Mouse (Mus musculus) monocyte, adult 2 months (primary cell): ENCODE measurements around the gene D630039A03Rik.

Experiments
- DNase-seq, 2 experiments: peaks; one replicate each; pipeline ENCODE4 v3.0.0; 2022; ENCODE audit warnings: low spot score in 2 of 2, low read depth in 1 of 2

Gene D630039A03Rik

DNA sequence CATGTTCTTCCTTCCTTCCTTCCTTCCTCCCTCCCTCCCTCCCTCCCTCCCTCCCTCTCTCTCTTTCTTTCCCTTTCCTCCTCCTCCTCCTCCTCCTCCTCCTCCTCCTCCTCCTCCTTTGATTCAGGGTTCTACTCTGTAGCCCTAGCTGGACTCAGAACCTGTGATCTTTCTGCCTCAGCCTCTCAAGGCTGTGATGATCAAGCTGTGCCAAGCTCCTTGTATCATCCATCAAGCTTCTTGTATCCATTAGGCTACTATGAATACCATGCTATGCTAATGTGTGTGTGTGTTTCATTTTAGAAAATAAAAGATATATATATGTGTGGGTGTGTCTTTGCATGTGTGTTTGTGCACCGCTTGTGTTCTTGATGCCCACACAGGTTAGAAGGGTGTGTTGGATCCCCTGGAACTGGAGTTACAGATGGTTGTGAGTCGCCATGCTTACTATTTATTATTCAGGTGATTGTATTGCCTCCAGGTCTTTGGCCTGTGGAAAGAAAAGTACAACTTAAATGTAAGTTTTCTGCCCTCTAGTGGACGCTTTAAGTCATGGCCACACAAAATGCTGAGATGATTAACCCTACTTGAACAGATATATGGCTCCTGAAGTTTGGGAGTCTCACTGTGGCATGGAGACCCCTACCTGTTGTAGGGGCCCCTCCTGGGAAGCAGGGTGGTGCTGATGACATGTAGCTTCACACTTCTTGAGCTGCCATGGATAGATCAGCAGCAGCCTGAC is 11.5 kb upstream of the D630039A03Rik start:
- no peak for DNase-seq

DNA sequence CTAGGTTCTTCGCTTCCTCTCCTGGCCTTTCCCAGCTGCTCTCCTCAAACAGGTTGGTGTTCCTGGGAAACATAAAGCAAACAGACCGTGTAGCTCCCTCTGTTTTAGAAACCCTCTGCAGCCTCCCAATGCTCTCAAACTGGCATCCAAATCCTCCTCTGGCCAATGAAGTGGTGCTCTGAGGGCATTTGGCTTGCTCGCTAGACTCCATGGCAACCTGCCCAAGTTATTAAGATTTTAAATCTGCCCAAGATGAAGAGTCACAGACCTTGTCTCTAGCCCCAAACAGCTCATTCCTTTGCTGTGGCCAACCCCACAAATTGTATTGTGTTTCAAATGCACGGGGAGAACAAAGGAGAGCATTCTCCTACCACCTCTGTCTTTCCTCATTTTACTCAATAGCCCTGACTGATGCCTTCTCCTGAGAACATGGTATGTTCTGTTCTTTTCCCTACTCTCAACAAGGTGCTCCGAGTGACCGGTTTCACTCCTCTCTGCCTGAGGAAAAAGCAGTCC is 8.5 kb upstream of the D630039A03Rik start:
- no peak for DNase-seq

DNA sequence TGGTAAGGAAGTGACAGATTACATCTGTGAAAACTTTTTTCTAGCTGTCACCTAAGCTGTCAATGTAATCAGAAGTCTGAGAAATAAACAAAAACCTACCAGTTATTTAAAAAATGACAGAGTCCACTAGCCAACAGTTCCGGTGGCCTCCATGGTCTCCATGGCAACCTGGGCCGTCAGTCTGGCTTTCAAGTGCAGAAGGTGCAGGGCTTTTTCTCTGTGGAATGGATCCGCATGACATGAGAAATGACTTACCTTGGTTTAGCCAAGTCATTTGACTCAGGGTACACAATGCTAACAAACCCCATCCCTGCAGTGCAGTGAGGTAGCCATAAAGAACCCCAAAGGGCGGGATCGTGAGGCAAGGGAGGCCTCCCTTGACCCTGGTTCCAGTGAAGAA is 6.1 kb upstream of the D630039A03Rik start:
- DNase-seq, result no peak

DNA sequence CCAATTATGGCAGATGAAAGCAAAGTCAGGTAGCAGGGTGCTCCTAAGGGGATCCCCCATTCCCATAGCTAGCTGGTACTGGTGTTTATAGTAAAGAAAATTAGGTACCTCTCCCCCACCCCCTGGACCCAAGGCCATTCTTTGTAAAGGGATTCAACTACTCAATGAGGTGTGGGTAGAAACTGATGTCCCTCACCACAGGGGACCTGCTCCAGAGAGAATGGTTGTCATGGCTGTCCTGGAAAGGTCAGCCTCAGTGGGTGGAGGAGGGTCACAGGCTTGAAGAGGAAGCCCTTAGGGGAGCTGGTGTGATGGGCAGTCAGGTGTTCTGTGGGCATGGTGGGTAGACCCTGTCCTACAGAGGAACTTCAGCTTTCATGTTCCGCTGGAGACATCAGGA is 4.4 kb upstream of the D630039A03Rik start:
- DNase-seq, result no peak

DNA sequence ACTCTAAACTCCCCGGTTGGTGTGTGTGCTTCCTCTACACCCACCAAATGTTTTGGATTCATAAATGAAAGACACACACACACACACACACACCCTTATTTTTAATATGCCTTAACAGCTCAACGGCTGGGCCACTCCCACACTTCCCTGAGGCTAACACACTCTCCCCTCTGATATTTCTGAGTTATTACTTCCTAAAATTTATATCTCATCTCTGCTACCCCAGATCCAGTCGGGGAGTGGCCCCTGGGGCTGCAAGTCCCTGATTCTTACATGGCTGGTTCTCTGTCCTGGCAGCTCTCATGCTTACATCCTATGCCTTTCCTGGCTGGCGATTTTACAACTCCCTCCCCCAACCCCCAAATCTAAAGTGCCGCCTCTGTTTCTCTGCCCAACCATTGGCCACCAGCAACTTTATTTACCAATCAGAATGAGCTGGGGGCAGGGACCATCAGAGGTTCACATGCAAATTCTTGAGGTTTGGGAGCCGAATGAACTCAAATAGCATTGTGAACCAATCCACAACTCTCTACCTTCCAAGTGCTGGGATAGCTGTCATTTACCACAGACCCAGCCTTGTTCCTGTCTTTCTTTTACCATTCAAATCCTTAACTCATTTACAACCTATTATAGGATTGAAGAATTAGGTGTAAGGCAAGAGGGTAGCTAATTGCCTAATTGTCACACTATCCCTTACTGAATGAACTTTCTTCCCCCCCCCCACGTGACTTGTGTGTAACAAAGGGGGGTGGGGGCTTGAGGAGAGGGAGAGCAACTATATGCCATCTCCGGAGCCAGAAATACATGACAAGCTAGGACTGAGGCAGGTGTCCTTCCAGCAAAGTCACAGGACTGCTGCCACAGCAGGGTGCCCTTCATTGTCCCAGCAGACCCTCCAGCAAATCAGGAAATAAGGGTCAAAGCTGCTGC is 3.7 kb upstream of the D630039A03Rik start:
- DNase-seq, result no peak

DNA sequence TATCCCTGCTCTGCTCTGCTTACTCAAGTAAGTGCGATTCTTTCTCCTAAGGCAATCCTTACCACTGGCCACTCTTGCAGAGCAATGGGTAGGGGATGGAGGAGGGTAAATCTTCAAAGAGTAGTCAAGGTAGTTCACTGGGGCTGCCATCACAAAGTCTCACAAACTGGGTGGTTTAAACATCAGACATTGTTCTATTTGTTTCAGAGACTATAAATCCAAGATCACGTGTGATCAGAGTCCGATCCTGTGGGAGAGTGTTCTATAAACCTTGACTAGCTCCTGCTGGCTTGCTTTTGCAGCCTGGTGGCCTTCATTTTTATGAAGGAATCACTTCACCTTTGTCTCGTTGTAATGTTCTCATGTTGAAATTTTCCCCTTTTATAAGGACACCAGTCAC is 614 bp upstream of the D630039A03Rik start:
- no peak for DNase-seq

DNA sequence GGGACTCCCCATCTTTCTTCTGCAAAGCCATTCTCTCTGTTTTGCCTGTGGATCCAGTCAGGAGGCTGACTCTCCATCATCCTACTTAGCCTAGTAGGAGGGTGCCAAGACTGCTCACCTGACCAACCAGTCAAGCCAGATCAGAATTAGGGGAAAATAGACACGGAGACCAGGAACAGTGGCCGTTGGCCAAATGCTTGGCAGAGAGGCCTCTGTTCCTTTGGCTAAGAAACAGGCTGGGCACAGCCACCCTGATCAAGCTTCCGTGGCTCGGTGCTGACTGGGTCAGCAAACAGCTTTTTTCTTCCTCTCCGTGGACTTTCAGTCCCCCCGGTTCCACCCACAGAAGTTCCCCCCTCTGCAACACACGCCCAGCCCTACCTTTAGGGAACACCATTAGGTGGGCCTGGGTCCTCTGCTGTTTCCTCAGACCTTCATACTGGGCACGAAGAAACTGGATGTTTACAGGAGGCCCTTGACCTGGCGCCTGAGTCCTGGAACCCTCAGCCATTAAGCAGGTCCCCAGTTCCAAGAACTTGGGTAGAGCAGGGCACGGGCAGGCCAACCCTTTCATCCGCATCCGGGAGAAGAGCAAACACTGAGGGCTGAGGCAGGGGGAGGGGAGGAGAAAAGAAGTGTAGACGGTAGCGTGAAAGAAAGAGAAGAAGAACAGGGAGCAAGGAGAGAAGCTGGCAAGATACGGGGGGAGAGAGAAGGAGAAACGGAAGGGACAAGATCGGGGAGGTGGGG is 706 bp downstream of the D630039A03Rik start:
- no peak for DNase-seq

DNA sequence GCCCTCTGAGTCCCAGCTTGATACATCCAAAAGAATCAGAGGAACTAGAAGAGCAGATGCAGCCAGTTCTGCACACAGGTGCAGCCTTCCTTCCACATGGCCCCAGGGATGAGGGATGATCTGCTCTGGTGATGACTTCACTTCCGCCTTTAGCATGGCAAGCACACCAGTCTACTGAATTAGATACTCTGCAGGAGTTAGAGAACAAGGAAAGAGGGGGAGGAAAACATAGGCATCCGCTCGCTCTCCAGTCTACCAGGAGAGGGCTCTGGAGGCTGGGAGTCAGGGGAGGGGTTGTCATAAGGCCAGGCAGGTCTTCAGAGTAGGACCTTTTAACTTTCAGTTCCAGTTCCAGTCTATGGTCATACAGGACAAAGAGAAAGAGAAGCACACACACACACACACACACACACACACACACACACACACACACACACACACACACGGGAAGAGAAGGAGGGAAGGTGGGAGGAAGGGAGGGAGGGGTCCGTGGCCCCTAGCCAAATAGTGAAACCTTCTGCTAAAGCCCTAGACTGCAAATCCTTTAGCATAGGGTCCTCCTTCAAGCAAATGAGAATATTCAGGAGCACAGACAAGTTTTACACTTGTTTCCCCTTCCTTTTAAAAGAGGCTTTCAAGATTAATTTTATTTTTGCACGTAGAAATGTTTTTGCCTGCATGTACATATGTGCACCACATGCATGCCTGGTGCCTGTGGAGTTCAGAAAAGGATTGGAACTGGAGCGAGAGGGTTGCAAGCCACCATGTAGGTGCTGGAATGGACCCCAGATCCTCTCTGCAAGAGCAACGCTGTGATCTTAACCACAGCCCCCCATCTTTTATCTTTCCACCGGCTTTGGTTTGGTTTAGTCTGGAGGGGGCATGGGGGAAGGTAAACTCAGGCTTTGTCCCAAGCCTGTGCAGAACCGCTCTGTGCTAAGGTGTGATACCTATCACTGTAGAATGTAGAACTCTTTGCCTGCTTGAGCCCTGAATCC is 1.6 kb downstream of the D630039A03Rik start:
- no peak for DNase-seq

DNA sequence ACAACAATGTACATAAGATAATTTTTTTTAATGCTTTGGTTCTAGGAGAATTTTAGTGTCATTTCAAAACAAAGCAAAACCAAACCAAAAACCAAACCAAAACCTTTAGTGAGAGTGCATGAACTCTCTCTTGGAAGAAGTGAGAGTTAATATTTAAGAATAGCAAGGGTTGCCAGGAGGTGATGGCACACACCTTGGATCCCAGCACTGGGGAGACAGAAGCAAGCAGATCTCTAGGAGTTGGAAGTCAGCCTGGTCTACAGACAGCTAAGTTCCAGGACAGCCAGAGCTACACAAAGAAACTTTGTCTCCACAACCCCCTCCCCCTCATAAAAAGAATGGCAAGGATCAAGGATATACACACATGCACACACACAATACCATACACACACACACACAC is 3.1 kb downstream of the D630039A03Rik start:
- DNase-seq, result no peak

DNA sequence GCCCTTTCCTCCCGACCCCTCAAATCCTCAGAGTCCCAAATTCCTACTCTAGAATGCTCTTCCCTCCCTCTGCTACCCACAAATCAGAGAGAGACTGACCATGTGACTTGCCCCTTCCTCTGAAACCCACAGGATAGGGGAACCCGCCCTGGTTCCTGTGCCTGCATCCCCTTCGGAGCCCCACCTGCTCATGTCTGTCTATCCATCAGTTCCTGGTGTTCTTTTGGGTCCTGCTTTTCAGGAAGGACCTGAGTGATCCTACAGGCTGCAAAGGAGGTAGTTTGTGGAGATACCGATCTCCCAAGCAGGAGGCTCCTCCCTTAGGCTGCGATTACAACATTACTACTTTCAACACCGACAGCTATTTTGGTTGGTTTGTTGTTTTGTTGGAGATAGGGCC is 7.2 kb downstream of the D630039A03Rik start:
- no peak for DNase-seq

DNA sequence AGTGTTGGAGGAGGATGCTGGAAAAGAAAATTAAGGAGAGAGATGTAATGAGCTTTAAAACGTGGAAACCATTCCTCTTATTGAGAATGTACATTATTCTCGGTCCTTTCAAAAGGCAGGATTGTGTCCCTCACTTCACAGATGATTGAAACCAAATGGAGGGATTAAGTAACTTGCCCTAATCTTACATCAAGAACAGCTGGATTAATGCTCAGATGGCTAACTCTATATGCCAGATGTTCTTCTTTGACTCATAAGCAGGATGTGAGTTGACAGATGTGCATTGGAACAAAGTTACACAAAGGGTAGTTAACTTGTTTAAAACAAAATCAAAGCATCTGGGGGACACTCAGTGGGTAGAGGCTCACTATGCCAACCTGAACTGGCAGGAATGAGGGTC is 9.4 kb downstream of the D630039A03Rik start:
- no peak for DNase-seq

DNA sequence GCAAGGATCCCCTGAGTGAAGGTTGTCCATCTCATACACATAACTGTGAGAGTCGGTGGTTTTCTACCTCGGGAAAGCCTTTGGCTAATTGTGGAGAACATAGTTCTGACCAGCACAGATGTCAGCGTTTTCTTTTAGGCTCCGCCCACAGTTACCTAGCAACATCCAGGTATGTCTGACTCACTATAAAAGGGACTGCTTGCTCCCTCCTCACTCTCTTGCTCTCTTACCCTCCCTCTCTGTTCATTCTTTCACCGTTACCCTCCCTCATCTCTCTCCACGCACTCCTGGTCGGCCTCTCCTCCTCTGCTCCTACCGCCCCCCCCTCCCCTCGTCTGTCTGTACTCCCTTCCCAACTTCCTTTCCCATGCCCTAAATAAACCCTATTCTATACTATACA is 11.5 kb downstream of the D630039A03Rik start:
- no peak for DNase-seq

DNA sequence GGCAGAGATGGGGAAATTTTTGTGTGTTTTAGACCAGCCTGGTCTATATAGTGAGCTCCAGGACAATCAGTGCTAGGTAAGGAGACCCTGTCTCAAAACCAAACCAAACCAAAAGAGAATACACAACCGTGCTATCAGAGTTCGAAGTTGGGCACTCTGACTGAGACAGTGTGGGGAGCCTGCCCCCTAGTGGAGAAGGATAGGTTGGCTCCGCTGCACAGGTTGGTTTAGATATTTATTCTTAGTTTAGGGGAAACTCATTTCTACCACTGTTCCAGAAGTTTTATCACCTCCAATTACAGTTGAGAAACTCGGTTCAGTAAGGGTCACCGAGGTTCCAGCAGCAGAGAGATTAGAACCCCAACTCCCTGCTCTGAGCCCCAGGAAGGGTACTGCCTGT is 11.9 kb downstream of the D630039A03Rik start:
- DNase-seq, result no peak

DNA sequence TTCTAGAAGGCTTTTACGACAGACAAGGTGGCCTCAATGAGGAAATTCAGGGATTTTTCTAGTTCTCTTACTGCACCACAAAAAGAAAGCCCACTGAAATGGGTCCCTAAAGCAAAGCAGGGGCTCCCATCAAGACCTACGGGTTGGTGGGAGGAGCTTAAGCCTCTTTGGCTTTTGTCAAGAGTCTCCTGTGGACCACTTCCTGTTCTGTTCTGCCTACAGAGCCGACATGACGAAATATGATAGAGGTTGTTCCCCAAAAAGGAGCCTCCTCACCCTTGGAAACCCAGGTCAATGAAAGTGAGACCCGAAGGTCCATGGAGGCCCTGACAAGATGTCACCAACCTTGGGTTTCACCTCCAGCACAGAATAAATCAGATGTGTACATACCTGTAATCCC is 13.5 kb downstream of the D630039A03Rik start:
- DNase-seq, result no peak

DNA sequence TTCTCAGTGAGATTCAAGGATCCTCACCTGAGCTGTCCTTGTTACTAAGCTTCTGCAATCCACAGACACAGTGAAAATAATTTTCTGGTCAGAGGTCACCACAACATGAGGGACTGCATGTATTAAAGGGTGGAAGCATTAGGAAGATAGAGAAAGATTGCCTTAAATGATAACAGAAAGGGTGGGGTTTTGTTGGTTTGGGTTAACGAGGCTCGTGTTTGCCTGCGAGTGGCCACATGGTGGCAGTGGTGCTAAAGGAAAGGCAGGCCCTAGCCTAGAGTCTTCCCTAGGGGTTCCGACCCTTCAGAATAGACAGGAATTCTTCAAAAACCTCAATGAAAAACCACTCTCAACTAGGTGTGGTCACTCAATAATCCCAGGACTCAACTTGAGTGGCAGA is 14.9 kb downstream of the D630039A03Rik start:
- DNase-seq, result no peak

DNA sequence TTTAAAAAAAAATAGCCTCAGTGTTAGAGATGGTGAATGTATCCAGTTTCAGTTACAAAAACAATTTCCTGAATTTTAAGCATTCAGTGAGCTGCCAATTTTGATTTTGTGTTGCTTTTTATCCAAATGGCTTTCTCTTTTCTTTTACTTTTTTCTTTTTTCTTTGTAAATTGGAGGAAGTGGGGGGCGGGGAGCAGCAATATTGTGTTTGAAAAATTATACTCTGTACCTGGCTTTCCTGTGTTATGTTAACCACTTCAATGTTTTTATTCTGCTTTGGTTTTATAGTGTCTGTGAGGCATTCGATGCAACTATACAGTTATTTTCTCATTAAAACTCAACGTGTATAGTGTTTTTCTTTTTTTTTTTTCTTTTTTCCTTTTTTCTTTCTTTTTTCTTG is 19.5 kb downstream of the D630039A03Rik start:
- DNase-seq, result no peak

DNA sequence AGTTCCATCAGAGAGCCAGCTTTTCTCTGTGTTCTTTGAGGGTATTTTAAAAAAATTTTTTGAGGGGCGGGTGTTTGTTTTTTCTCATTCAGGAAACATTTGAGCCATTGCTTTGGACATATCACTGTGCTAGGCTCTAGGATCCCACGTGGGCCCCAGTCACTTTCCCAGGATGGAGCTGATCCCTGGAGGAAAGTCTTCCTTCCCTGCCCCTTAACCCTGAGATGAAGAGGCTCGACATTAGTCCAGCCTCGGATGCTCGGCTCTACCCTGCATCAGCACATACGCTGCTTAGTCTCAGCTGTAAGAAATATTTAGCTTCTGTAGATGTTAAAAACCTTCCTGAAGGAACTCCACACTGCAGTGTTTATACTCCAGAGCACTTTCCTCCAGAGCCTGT is 20.2 kb downstream of the D630039A03Rik start:
- no peak for DNase-seq

DNA sequence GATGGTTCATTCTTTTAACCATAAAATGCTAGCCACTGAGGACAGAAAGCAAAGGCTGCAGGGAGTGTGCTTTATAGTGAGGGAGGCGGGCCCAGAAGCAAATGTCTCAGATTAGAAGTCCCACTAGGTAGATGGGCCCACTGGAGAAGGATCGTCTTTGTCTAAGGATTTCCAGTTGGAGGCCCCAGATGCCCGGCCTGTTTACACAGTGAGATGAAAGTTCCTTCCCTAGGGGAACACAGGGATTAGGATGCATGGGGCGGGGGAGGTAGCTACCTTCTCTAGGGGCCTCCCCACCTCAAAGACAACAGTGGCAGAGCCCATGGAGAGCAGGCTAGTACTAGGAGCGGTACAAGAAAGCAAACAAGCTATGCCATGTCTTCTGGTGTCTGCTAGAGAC is 21.0 kb downstream of the D630039A03Rik start:
- no peak for DNase-seq

DNA sequence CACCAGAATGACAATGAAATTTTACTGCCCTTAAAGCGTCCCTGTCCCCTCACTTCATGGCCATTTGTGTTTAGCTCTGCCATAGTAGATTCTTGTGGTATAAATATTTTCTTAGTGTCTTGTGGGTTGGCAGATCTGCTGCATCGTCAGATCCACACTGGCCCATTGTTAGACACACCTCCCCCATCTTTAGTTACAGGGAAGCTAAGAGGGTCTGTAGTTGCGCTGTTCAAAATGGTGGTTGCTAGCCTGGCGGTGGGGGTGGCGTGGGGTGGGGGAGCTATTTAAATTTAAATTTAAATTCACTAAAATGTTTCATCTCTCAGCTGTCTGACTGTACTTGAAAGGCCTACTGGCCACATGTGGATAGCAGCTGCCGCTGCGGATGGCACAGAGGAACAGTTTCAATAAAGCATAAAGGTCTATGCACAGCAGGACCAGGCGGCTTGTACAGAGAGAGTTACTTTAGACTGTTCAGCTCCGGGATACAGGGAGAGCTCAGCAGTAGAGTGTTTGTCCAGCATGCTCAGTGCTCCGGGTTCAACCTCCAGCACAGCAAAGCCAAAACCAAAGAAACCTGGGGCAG is 24.0 kb downstream of the D630039A03Rik start:
- DNase-seq, result no peak

DNA sequence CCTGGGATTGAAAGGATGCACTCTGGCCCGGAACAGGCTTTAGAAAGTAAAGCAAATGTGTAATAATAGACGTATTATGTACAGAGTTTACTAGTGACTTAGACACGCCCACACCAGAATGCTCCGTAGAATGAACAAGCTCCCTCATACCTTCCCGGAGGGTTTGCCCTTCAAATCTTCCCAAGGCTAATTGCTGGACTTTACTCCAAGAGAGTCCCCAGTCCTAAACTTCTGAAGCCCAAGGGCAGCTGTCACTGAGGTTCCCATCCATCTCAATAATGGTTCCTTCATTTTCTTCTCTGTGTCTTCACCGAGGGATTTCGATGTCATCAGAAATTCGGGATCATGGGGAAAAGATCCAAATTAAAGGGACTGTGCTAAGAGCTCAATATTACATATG is 26.3 kb downstream of the D630039A03Rik start:
- no peak for DNase-seq
